Mouse (Mus musculus): ENCODE measurements around the gene Fam57a.
"Not testable (repeated sequence)": the region's sequence is repeated elsewhere in the genome, so short reads cannot be mapped to it uniquely, and the experiment has no call there.

Fam57a gene

DNA sequence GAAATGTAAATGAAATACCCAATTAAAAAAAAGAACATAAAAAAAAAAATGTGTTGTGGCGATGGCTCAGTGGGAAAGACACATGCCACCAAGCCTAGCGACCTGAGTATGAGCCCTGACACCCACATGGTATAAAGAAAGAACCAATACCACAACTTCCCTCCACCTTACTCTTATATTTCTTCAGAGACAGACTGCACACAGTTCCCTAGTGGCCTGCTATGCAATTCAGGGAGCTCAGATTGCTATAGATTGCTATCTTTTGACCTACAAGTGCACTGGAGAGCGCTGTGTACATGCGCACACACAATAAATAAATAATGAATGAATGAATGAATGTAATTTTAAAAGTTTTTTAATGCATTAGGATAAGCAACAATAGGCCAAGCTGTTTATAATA lies 4.3 kb downstream of the Fam57a start:
- DNase-seq = no peak

DNA sequence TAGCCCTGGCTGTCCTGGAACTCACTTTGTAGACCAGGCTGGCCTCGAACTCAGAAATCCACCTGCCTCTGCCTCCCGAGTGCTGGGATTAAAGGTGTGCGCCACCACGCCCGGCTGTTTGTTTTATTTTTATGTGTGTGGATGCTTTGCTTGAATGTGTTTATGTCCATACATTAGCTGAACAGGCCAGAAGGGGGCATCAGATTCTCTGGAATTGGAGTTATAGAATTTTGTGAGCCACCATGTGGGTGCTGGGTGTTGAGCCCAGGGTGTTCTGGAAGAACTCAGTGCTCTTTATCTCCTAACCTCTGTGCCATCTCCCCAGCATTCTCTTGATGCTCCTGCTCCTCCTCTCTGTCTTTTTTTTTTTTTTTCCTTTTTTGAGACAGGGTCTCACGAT lies 7.4 kb downstream of the Fam57a start:
- no peak for DNase-seq

DNA sequence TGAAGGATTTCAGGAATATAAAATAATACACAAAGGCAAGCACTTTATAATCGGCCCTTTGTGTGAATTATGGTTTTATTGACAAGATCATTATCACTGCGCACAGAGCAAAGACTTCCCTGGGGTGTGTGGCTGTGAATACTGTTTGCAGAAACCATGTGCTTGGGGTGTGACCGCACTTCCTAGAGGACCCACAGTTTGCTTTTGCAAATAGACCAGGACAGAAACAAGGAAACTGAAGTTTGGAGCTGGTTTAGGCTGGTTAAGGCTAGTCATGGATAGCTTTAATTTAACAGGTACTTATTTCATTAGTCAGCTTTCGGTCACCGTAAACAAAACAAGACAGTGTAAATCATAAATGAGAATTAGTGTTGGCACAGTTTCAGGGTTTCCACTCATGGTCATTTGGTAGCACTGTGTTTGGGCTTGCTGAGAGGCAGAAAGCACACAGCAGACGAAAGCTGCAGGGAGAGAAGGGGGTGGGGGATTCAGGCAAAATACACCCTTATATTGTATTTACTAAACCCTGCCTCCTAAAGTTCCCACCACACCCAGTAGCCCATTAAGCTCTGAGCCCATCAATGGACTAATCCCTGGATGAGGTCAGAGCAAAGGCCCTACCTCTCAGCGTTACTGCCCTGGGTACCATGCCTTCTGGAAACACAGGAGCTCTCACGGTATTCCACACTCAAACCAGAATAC lies 17.0 kb downstream of the Fam57a start:
- no peak for DNase-seq

DNA sequence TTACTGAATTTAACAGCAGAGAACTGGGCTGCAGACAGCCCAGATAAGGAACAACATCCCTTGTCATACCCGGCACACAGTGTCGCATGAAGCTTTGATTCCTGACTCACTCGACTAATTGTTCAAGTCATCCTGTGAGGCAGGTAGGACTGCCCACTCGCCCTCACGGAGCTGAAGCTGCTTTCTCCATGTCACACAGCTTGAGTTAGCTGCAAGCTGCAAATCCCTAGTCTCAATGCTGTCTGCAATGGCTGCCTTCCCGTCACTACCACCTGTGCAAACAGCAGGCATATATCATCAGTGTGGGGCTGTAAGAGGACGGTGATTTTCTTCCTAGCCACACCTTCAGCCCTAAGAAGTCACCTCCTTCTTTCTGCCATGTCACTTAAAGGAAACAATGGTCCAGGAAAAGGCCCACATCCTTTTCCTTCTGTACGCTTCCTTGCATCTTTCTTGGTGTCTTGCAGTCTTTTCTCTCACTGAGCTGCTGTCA lies 17.6 kb downstream of the Fam57a start:
- no peak for DNase-seq

DNA sequence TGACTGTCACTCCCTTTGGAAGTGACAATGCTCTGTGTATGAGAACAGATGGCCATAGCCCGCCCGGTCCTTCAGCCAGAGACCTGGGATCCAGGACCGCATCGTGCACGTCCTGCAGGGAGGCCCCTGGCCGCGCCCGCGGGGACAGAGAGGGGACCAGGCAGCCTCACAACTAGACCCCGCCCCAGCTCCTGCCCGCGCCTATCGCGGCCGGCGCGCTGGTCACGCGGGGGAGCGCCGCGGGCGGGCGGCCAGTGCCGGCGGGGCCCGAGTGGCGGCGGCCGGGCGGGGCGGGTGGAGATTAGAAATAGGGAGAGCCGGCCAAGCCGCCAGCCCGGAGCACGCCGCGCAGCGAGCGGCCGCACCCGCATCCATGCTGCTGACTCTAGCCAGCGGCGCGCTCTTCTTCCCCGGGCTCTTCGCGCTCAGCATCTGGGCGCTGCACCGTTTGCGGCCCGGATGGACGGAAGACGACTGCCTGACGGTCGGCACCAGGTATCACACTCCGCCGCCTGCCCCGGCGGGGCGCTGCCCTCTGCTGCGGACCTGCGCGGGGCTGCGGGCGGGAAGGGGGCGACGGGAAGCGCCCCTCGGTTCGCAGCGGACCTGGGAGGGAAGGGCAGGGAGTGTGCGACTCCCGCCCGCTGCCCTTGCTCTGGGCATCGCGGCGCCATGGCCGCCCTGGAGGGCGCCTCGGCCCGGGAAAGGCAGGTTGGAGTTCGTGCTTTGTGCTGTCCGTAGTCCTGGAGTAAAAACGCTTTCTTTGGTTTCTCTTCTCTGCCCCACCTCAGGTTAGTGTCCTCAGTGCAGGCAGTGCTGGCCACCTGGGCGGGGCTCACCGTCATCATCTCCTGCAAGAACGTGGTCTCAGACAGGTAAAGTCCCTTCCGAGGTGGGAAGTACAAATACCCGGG lies 22.5 kb downstream of the Fam57a start:
- peak; percentile 87 to 93 for DNase-seq

DNA sequence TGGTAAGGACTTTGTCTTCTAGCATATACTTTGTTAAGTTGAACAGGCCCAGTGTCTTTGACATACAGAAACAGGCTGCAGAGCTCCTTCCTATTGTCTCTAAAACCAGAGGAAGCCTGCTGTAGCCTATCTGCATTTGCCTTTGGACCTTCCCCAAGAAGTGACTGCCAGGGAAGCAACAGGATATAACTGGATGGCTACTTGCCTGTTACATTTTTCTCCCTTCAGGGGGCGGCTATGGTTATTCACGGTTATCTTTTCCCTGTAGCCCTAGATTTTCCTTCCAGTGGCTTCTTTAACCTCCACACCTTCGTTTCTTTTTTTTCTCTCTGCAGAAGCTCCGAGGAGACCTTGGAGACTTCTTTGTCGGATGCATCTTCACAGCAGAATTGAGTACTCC lies 27.3 kb downstream of the Fam57a start:
- no peak for DNase-seq

DNA sequence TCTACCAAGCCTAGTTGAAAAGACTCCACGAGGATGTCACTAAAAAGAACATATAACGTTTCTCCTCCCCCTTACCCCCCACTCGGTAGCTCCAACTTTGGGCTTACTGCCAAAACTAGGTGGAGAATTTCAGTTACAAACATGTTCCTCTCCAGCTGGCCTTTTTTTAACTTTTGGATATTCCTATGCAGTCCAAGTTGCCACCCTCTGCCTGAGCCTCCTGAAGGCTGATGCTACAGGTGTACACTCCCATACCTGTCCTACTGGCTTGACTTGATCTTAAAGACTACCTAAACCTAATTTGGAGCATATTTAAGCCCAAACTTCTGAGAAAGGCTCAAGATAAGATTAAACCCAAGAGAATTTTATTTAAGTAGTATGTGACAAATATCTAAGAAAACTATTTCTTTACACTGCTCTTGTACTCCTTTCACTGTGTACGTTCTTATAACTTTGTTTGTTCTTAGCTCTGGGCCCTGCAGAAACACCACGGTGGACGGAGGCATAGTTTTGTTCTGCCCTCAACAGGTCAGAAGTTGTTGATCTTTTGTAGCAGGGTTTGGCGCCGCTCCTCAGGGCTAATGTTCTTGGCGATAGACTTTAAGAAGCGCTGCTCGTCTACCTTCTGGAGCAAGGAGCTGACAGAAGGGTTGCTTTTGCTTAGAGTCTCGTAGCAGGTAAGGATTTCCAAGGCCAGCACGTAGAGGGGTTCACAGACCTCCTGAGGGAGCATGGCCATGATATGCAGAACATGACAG lies 30.9 kb downstream of the Fam57a start:
- no peak for DNase-seq

DNA sequence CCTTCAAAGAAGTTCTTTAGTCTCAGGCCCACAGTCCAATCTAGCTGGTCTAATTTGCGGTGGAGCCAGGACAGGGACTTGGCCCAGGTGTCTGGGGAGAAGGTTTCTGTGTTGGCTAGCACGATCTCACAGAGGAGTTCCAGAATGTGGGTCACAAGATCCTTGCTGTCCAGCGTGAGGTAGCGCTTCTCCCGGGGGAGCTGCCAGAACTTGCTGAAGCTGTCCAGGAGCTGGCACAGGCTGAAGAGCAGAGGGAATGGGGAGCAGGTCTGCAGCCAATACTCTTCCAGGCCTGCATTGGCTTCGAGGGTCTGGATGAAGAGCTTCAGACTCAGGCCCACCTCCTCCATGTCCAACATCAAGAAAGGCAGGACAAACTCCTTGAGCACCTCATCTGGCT lies 32.1 kb downstream of the Fam57a start:
- not testable (repeated sequence) for DNase-seq

DNA sequence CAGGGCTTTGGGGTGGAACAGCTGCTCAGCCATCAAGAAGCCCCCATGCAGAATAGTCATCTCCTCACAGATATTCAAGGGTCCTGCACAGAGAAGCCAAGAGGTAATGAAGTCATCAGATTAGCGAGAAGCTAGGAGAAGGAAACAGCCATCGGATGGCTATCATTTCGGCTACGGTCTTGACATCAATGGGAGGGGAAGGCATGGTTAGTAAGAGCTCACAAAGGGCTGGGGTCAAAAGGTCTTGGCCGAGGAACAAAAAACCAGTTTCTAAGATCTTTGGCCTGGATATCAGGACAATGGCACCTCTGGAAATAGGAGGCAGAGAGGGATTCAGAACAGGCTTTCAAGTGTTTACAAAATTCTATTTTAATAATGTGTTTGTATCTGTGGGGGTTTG lies 34.4 kb downstream of the Fam57a start:
- no peak for DNase-seq

DNA sequence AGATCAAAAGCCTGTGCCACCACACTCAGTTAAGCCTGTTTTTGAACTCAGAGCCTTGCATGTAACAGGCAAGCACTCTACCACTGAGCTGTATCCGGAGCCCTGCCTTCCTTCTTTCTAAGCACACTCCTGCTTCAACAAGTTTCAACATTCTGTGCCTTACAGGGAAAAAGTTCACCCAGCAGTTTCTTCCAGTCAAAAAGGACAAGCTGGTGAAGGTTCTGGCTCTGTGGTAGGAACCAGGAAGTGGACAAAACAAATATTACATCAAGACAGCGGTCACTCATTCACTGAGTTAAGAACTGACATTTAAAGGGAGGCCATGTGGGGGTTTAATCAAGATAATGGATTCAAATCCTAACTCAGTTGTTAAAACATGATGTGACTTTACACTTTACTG lies 35.5 kb downstream of the Fam57a start:
- DNase-seq = no peak

DNA sequence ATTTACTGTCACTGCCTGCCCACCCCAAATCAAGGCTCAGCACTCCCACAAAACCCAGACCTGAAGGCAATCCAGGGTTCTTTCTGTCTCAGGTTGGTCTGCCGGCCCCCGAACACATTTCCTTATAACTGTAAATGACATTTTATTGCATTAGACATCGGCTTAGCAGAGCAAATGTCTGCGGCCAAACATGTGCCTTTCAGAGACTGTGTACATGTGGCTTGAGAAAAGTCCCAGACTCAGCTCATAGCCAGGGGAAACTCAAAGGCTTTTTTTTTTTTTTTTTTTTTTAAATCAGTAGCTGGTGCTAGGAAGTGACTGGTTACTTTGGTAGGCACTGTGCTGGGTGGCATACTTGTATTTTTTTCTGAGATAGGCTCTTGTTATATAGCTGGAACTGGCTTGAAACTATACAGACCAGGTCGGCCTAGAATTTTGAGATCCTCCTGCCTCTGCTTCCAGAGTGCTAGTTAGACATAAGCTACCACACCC lies 36.6 kb downstream of the Fam57a start:
- DNase-seq = no peak

DNA sequence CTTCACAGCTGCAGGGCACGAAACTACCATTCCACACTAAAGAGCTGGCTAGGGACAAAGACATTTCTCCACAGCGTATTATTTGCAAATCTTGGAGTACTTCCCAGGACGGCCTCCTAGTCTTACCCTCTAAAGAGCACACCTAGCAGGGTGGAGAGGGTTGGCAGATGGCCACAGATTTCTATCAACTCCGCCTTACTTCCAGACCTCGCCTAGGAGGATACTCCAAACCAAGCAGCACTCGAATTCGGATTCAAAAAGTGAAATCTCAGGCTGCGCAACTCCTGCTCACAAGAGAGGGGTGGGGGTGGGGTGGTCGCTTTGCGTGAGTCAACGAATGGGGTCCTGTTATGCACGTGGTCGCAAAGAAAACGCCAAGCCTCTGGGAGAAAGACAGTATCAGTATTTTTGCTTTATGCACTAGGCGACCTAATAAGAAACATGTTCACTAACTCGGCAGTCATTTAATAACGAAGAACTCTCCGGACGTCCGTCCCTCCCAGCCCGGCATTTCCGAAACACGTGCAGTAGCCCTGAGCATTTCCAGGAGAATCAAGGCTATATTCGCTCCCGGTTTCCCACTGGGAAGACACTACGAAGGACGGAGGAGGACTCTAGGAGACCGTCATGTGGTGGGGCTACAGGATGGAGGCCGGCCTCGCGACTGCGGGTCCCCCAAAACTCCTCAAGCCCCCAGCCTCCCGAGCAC lies 37.4 kb downstream of the Fam57a start:
- peak; percentile 72 to 76 for DNase-seq

DNA sequence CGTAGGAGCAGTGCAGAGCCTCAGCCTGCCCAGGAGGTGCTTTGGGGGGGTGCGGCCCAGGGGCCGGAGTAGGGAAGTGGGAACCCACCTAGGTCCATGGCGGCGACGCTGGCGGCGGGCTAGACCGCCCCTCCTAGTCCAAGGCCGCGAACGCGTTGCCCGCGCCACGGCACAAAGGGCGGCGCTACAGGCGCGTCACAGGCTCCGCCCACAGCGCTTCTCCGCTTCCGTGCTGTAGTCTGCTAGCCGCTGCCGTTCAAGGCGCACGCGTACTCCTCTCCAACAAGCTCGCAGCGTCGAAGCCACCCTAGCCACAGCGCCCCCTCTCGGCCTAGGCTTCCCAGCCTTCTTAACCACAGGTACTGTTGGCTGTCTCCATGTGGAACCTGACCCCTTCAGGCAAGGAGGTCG lies 37.9 kb downstream of the Fam57a start, which contains the start of the genes Dbil5 and Gemin4:
Dbil5 (plus strand) TSS at position 219 of the 411 bp plus-strand sequence.
Gemin4 (minus strand) TSS at position 275 of the 411 bp plus-strand sequence.
- DNase-seq = peak; percentile 98

DNA sequence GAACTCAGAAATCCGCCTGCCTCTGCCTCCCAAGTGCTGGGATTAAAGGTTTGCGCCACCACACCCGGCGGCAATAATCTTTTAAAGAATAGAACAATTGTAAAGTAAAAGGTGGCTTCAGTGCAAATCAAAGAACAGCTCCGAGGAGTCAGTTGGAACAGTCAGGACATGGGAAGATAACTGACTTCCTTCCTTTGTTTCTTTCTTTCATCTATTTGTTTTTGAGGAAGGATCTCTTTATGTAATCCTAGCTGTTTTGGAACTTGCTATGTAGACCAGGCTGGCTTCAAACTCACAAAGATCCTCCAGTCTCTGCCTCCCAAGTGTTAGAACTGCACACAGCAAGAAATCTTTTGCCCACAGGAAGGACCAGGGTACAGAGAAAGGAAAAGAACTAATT lies 45.2 kb downstream of the Fam57a start:
- DNase-seq = no peak

DNA sequence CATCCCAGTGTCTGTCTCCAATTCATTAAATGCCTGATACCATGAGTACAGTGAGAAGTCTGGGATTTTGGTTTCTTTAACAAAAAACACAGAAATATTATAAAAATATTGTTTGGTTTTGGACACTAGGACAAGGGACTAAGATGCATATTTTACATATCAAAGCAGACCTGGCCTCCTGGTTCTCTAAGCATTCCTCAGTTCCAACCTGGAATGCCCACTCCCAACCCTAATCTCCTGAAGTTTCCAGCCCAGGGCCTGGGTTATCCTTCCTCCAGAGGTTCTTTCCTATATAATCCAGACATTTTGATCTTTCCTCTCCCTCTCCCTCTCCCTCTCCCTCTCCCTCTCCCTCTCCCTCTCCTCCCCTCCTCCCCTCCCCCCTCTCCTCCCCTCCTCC lies 45.6 kb downstream of the Fam57a start:
- no peak for DNase-seq

DNA sequence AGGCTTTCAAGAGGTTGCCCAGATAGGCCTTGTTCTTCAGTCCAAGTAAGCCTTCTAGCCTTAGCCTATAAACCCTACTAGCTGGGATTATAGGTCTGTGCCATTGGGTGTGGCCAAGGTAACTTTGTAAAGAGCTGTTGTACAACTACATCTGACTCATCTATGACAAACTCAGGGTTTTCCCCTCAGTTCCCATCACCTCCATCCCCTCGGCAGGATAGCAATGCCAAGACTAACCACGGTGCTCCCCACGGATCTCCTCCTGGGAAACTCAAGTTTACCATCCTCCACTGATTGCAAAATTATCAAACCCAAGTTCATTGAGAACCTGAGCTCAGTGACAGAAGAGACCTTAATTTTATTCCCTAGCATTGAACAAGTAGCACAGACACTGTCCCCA lies 56.7 kb downstream of the Fam57a start:
- DNase-seq = no peak

DNA sequence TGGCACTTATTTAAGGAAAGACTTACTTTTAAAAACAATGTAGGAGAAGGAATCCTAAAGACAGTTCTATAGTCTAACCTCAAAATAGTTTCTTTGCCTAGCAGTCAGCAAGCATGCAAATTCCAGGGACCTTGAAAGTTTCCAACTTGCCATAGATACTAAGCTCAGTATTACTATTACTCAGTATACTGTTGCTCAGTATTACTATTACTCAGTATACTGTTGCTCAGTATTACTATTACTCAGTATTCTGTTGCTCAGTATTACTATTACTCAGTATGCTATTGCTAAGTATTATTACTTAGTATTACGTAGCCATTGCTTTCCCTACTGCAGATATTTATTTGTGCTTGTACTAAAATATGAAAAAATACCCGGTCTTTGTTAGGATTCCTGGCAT lies 60.3 kb downstream of the Fam57a start:
- DNase-seq = no peak

DNA sequence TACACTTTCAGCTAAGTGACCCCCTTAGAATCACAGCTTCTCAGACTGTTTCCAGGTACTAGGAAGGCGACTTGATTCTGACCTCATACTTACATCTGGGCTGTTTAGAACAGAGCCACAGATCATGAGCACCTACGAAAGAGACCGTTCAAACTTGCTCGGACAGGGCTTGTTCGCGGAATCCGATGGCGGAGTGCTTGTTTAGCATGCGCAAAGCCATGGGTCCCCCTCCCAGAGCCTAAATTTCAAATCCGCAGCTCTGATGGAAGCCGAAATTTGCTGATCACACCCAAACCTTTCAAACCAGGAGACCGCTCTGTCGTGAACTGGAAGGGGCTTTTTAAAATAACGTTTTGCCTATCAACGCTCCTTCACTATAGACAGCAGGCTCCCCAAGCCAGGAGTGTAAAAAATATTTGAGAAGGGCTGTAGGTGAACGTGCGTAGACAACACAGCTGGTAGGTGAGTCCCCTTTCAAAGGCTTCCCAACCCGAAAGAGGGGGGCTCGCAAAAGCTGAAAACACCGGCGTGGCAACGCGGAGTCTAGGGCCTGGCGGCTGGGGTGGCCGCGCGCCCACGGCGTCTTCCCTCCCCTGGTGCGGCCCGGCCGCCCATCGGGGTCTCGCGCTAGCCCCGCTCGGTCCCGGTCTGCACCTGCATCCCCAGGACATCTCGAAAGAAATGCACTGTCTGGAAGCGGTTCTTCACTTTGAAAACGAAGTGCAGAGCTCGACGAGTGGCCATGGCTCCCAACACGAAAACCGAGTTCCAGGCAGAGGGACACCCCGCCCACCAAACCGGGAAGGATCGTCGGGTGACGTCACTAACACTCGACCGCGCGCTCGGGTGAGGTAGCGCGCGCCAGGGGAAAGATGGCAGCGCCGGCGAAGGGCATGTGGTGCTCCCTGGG lies 63.7 kb downstream of the Fam57a start, which contains the start of the genes Mrm3 and Glod4:
Mrm3 (plus strand) TSS at position 815 of the 910 bp plus-strand sequence.
Glod4 (minus strand) TSS at position 825 of the 910 bp plus-strand sequence.
- peak; percentile 94 to 95 for DNase-seq

DNA sequence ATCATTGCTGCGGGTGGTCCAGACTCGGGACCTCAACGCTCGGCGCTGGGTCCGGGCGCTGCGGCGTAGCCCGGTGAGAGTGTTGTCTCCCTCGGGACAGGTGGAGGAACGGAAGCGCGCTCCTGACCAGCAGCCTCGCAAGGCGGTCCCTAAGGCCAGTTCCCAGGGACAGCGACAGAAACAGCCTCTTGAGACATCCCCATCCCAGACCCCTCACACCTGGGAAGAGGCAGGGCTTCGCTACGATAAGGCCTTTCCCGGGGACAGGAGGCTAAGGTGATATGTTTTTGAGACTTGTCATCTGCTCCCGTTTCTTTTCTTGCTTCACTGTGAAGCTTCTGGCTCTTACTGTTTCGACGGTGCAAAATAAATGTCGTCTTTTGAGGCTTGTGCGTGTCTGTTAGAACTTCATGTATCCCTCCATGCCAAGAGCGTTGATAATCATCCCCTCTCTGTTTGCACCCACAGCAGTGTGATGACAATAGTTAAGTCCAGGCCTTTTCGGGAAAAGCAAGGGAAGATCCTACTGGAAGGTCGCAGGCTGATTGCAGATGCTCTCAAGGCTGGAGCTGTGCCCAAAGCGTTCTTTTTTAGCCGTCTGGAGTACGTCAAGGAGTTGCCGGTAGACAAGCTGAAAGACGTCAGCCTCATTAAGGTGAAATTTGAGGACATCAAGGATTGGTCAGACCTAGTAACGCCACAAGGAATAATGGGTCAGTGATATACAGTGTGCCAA lies 64.5 kb downstream of the Fam57a start:
- DNase-seq = no peak

DNA sequence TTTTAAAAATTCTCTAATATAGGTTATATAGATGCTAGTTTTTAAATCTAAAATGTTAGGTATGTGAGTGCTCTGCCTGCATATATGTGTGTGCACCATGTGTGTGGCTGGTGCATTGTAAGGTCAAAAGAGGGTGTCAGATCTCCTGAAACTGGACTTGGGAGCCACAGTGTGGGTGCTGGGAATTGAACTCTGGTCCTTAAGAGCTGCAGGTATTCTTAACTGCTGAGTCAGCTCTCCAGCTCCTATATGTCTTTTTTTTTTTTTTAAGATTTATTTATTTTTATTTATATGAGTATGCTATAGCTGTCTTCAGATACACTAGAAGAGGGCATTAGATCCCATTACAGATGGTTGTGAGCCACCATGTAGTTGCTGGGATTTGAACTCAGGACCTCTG lies 67.0 kb downstream of the Fam57a start:
- no peak for DNase-seq

Measured in kidney, postnatal 25 days (tissue).